Comparison of ENCODE assay signal across 8 mouse cellular contexts in genomic region chr4:130087293-130087692, GRCm38 (mm10). TPM values are rescaled to one million over a fixed set of nuclear protein-coding genes. Genes with fewer than 3 reads are reported as not detected.
A peak's percentile ranks its signal among the peaks of the same experiment; 100 is the strongest.
DNase-seq lines count a peak whose midpoint lies in the region; ATAC-seq and TF ChIP-seq lines count a peak whose summit lies in the region.

No protein-coding gene starts in this region.

- DNase-seq in G1E (ENCODE audit: low spot score) = peak; percentile 78
- peak; percentile 94 for DNase-seq in cerebellum, adult 11 months
- peak; percentile 92 for DNase-seq in forebrain, postnatal 0 days
- DNase-seq in hindbrain, embryonic 11.5 days (ENCODE audit: low spot score) = peak; percentile 97
- DNase-seq in layer of hippocampus, adult 9-11 months = peak; percentile 83
- peak; percentile 95 for DNase-seq in lung, postnatal 14 days
- DNase-seq in ovary, postnatal 36 days (ENCODE audit: low spot score) = peak; percentile 90
- peak; percentile 87 for DNase-seq in thymus, postnatal 14 days

- WGBS in forebrain, postnatal 0 days = 11% methylated on average over 7 of the region's 7 CpGs
- 12% methylated on average over 7 of the region's 7 CpGs for WGBS in hindbrain, embryonic 11.5 days

- TF ChIP-seq CTCF in G1E (IDR thresholded peaks at IDR 0.05; ENCODE audit: low read depth, low read length) = peak; percentile 100
- peak; percentile 100 for TF ChIP-seq CTCF in forebrain, postnatal 0 days (IDR thresholded peaks at IDR 0.05; ENCODE audit: low read depth)

- H3K27me3 ChIP-seq in G1E (ENCODE audit: insufficient read depth, low read length) = peaks cover 67% of the 10 kb centered on the region
- peaks cover 6% of the 10 kb centered on the region; the same call in 1 of the 2 replicates for H3K27me3 ChIP-seq in forebrain, postnatal 0 days (ENCODE audit: insufficient read depth, low read length)
- no peaks in the 10 kb centered on the region for H3K27me3 ChIP-seq in hindbrain, embryonic 11.5 days (ENCODE audit: control insufficient read depth, insufficient read depth, low read length)

- H3K27ac ChIP-seq in forebrain, postnatal 0 days (ENCODE audit: low read depth, low read length) = no peak overlapping the region
- no peak overlapping the region for H3K27ac ChIP-seq in hindbrain, embryonic 11.5 days (ENCODE audit: low read depth, low read length)

- no peak overlapping the region for H3K4me3 ChIP-seq in G1E (ENCODE audit: low read depth, low read length)
- no peak overlapping the region for H3K4me3 ChIP-seq in forebrain, postnatal 0 days (ENCODE audit: low read depth, low read length)
- H3K4me3 ChIP-seq in hindbrain, embryonic 11.5 days (ENCODE audit: low read depth, low read length) = no peak overlapping the region

- 0 out of 2 replicates have a peak, but pooled peaks have one; percentile 34 for ATAC-seq in G1E (ENCODE audit: extremely low read depth, insufficient number of reproducible peaks, low FRiP score, poor library complexity, severe bottlenecking)
- peak; percentile 73 for ATAC-seq in forebrain, postnatal 0 days
- peak; percentile 36; the same call in 1 of the 2 replicates for ATAC-seq in hindbrain, embryonic 11.5 days (ENCODE audit: low FRiP score)

- no peaks in the 10 kb centered on the region for H3K36me3 ChIP-seq in G1E (replicated peaks)
- H3K36me3 ChIP-seq in forebrain, postnatal 0 days (ENCODE audit: insufficient read depth) = no peaks in the 10 kb centered on the region
- H3K36me3 ChIP-seq in hindbrain, embryonic 11.5 days (ENCODE audit: control insufficient read depth, insufficient read depth, low read length) = no peaks in the 10 kb centered on the region

- no peaks in the 10 kb centered on the region for H3K9me3 ChIP-seq in G1E (replicated peaks)
- no peaks in the 10 kb centered on the region for H3K9me3 ChIP-seq in forebrain, postnatal 0 days (ENCODE audit: low read length)
- no peaks in the 10 kb centered on the region for H3K9me3 ChIP-seq in hindbrain, embryonic 11.5 days (ENCODE audit: control insufficient read depth, low read length)

- H3K4me1 ChIP-seq in G1E (ENCODE audit: insufficient read depth, low read depth, low read length) = peaks cover 2% of the 10 kb centered on the region
- no peaks in the 10 kb centered on the region for H3K4me1 ChIP-seq in forebrain, postnatal 0 days (ENCODE audit: insufficient read depth)
- peaks cover 2% of the 10 kb centered on the region; the same call in 1 of the 2 replicates for H3K4me1 ChIP-seq in hindbrain, embryonic 11.5 days (replicated peaks; ENCODE audit: control insufficient read depth, insufficient read depth, low read length)

- no peak overlapping the region for H3K9ac ChIP-seq in forebrain, postnatal 0 days
- H3K9ac ChIP-seq in hindbrain, embryonic 11.5 days (ENCODE audit: low read depth, low read length) = no peak overlapping the region

- no peak overlapping the region for H3K4me2 ChIP-seq in forebrain, postnatal 0 days (ENCODE audit: low read depth)
- no peak overlapping the region for H3K4me2 ChIP-seq in hindbrain, embryonic 11.5 days (replicated peaks; ENCODE audit: low read depth, low read length)

RNA-seq across cellular contexts. Expression of gene Pef1, which starts 15.1 kb away (rescaled TPM):
- total RNA-seq in G1E (2014; fragmentation: Nextera tagmentation) (79.7 and 84.6 TPM in 2 replicates), G1E (2017) (23.8 and 24.8 TPM in 2 replicates)
- 20.9 and 25.5 TPM in 2 replicates for polyA plus RNA-seq in G1E (2012)
- total RNA-seq in forebrain, postnatal 0 days (2014; rRNA removed) = 51.6 and 52.9 TPM in 2 replicates
- polyA plus RNA-seq in forebrain, postnatal 0 days (2015; fragmentation: Nextera tagmentation; extraction: Ambion mirVana) = 58.5 and 60.7 TPM in 2 replicates
- 71.4 and 72.4 TPM in 2 replicates for polyA plus RNA-seq in hindbrain, embryonic 11.5 days (2014; fragmentation: Nextera tagmentation; extraction: Ambion mirVana)

RNA-seq across cellular contexts. Expression of gene Col16a1, which starts 39.7 kb away (rescaled TPM):
- total RNA-seq in G1E (2014; fragmentation: Nextera tagmentation) = not detected in 2 replicates
- total RNA-seq in G1E (2017) = not detected in 2 replicates
- polyA plus RNA-seq in G1E (2012) = 0.08 TPM in 1 of 2 replicates, not detected in the other
- total RNA-seq in forebrain, postnatal 0 days (2014; rRNA removed) = 21.8 and 29.7 TPM in 2 replicates
- polyA plus RNA-seq in forebrain, postnatal 0 days (2015; fragmentation: Nextera tagmentation; extraction: Ambion mirVana) = 6.8 and 7.5 TPM in 2 replicates
- polyA plus RNA-seq in hindbrain, embryonic 11.5 days (2014; fragmentation: Nextera tagmentation; extraction: Ambion mirVana) = 5.3 and 9.9 TPM in 2 replicates

RNA-seq across cellular contexts. Expression of gene Hcrtr1, which starts 51.9 kb away (rescaled TPM):
- total RNA-seq in G1E (2014; fragmentation: Nextera tagmentation) = not detected in 2 replicates
- total RNA-seq in G1E (2017) = not detected in 2 replicates
- polyA plus RNA-seq in G1E (2012) = not detected in 2 replicates
- 2.4 and 5.0 TPM in 2 replicates for total RNA-seq in forebrain, postnatal 0 days (2014; rRNA removed)
- polyA plus RNA-seq in forebrain, postnatal 0 days (2015; fragmentation: Nextera tagmentation; extraction: Ambion mirVana) = 1.6 and 2.5 TPM in 2 replicates
- 0.46 and 0.59 TPM in 2 replicates for polyA plus RNA-seq in hindbrain, embryonic 11.5 days (2014; fragmentation: Nextera tagmentation; extraction: Ambion mirVana)
